Mouse (Mus musculus): ENCODE data around the gene Kcmf1. TPM values are rescaled to one million over a fixed set of nuclear protein-coding genes. Genes with fewer than 3 reads are reported as not detected.
"Not testable (repeated sequence)": the region's sequence is repeated elsewhere in the genome, so short reads cannot be mapped to it uniquely, and the experiment has no call there.

Kcmf1 gene
- total RNA-seq, 2 experiments from 2014 or later = 178 to 199 TPM

DNA sequence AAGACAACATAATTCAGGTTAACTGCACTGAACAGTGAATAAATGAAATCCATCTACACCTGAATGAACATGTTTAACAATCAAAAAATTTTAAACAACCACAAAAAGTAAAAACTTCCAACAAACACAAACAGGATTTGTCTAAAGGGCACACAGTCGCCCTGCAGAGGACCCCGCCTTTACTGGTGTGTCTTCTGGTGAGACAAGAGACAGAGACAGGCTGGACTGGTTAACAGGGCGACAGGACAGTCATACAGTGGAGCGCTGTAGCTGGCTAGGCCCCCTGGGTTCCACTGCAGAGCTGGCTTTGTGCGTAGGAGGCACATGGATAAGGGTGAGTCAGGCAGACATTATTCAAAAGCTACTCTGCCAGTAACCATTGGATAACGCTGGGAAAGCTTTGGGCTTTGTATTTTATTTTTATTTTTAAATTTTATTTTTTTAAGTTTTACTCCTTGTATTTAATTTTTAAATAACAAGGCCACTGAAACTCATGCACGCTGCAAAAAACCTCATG is 57.7 kb downstream of the Kcmf1 start:
- no peak for DNase-seq (ENCODE audit: low spot score)

DNA sequence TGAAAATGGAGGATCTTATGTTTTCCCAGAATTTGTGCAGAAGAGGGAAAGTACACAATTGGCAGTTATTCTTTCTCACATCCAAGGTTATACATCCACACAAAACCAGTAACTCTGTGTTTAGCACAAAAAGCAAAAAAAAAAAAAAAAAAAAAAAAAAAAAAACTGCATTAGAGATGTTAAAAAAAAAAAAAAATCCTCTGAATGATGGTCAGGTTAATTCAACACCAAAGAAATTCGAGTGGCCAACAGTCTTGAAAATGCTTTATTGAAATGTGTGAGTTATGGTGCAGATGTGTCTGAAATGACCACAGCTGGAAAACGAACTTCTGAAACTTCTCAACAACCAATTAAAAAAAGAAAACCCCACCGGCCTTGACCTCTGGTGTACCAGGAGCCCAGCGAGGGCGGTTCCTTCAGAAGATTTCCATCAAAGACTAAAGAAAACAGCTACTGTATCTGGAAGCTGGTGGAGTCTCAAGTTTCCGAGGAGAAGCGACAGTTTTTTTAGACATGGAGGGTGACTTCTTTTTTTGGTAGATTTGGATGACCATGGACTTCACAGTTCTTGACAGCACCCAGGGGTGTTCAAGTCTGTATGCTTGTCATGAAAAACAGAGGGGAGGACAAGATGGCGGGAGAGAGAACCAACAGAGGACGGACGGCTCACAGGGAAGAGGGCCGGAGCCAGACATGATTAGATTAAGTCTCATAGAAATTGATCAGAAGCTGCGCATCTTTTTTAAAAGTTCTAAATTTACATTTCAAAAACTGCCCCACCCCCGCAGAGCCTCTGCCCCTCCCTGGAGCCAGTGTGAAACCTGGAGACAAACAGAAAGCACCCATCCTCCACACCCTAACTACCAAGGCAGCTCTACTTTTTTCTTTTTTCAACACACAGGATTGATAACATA is 58.7 kb downstream of the Kcmf1 start:
- DNase-seq (ENCODE audit: low spot score) = no peak

DNA sequence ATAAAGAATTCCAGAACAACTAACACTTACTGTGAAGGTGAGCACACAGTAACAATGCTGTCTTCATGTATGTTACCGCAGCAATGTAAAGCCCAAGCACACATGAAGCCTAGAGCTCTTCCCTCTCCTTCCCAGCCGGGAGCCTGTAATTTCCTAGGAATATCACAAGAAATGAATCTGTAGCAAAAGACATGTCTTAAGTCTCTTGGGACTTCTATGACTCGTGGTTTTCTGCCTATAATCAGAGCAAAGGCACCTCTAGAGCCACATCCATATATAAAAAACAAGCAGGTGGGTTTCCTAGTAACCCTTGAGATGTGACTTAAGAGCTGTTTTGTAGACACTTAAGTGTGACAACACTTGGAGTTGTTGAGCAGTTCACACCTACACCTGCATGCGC is 62.0 kb downstream of the Kcmf1 start:
- DNase-seq (ENCODE audit: low spot score) = no peak

DNA sequence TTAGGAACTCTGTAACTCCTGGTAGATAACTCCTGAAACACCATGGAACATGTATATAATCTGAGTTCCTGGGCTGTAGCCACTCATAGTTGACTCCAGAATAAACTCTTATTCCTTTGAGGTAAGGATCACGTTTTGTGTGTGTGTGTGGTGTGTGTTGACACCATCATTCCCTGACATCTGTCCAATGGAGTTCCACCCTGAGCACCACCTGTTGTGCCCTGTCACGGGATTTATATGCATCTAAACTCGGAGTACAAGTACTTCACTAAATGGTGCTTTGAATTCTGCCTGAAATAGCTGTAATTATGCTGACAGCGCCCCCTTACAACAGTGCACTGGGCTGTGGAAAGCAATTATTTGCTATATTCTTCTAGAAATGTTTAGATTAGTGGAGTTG is 65.3 kb downstream of the Kcmf1 start:
- DNase-seq (ENCODE audit: low spot score) = no peak

DNA sequence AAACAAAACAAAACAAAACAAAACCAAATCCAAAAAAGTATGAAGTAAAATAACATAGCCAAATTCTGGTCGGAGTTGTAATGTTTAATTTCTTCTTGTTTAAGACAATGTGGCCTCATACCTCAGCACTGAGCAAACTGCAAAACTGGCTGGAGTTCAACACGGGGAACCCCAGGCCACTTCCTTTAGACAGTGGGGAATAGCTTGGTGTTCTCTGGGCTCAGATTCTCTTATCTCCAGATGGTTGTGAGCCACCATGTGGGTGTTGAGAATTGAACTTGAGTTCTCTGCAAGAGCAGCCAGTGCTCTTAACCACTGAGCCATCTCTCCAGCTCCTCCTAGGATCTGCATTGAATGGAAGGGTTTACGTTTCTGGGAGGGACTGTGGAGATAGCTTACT is 67.9 kb downstream of the Kcmf1 start:
- no peak for DNase-seq (ENCODE audit: low spot score)

DNA sequence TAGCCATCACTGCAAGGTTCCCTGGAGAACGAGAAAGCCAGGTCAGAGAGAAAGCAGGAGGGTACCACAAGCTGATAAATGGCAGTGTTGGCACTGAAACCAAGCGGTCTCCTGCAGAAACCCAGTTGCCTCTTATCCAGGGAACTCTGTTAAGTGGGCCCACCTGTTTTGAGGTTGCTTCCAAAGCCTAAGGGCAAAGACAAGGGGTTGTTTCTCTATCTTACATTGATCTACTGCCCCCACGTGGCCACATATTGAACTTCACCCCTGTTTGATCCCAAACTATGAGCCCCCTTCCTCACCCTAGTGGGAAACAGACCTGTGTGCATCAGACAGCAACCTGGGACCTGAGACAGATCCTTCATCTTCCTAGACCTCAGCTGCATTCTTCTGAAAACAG is 68.5 kb downstream of the Kcmf1 start:
- peak; percentile 55 for DNase-seq (ENCODE audit: low spot score)

DNA sequence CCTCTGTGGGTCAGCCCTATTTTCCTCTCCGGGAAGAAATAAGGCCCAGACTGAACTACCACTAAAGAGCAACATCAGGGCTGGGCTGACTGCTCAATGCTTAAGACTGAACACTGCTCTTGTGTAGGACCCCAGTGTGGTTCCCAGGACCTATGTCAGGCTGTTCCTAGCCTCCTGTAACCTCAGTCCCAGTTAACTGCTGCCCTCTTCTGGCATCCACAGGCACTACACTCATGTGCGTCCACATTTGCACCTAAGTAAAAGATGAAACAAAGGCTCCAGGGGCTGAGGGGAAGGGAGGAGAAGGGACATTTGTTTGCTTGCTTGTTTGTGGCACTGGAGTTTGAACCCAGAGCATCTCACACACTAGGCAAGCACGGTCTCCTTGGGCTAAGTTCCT is 70.9 kb downstream of the Kcmf1 start:
- DNase-seq (ENCODE audit: low spot score) = no peak

DNA sequence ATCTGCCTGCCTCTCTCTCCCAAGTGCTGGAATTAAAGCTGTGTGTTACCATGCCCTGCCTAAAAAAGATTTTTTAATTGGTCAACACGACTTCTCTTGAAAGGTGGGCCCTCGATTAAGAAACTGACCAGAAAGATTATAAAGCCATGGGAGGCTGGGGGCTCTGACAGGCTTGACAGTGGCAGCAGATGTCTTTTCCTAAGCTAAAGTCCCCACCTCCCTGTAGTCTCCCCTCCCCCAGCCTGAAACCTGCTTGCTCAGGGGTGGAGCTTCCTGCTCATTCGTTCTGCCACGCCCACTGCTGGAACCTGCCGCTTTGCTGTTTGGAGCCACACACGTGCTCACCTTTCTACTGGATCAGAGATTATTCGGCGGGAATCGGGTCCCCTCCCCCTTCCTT is 71.7 kb downstream of the Kcmf1 start:
- DNase-seq (ENCODE audit: low spot score) = not testable (repeated sequence)

DNA sequence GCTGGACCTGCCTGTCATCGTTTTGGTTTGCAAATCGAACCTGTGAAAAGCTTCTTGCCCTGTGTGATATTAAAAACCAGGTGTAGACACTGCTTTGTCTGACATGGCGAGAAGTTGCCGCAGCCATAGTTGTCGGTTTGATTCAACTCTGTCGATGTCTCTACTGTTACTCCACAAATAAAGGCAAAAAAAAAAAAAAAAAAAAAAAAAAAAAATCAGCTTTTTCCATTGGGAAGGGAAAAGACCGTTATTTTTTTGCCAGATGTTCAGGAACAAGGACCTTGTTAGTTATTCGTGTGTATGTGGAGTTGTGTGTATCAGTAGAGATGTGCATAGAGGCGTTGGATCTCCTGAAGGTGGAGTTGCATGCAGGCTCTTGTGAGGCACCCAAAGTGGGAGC is 74.0 kb downstream of the Kcmf1 start:
- DNase-seq (ENCODE audit: low spot score) = no peak

DNA sequence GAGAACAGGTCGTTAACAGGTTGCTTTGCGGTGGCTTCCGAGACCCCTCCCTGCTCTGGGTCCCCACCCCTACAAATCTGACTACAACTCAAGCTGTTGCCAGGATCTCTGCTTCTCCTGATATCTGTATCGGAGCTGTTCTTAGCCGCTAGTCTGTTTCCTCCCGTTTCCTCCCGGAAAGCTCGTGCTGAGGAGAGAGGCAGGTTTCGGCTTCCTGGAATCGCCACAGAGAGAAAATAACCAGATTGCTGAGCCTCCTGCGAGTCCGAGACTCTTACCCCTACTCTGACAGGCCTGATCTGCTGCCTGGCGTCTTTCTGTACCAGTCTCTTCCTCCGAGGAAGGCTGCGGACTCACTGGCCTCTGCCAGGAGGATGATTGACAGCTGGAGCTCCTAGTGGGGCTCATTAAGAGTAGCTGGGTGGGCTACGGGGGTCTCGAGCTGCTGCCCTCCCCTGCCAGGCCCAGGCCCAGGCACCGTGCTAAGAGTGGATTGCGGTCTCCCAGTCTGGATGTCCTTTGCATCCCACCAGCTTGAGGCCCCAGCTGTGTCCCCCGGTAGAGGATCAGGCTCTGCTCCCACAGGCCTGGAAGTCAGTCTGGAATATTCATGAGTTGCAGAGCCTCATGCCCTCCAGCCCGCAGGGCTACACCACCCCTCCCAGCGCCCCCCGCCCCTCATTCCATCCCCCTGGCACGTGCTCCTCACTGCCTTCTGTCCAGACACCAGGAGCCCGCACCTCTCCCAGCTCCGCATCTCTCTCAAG is 74.6 kb downstream of the Kcmf1 start:
- DNase-seq (ENCODE audit: low spot score) = no peak

DNA sequence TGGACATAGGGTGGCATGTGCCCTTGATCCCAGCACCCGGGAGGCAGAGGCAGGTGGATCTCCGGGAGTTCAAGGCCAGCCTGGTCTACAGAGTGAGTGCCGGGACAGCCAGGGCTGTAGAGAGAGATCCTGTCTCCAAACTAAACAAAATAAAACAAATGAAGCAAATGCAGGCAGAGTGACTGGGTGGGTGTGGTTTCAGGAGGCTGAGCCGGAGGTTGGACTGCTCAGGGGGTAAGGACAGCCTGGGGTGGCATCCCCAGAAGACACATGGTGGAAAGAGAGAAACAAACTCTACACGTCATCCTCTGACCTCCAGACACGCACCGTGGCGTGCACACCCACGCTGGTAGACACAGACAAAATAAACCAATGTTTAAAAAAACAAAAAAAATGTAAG is 86.3 kb downstream of the Kcmf1 start:
- DNase-seq (ENCODE audit: low spot score) = no peak

DNA sequence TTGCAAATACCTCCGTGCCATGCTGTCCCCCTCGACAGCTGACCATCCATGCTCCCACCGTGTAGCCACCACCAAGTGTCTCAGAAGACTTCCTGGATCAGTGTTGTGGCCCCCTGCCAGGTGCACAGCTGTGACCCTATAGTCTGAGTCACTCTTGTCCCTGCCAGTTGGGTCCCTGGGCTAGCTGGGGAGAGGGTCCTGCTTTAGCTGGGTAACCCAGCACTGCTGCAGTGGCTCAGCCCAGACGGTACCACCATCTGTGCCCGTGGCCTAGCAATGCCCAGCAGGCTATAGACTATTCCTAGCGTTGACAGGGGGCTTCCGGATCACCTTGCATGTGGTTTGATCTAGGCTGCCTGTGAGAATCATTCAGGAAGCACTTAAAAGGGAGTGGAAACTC is 89.5 kb downstream of the Kcmf1 start:
- no peak for DNase-seq (ENCODE audit: low spot score)

DNA sequence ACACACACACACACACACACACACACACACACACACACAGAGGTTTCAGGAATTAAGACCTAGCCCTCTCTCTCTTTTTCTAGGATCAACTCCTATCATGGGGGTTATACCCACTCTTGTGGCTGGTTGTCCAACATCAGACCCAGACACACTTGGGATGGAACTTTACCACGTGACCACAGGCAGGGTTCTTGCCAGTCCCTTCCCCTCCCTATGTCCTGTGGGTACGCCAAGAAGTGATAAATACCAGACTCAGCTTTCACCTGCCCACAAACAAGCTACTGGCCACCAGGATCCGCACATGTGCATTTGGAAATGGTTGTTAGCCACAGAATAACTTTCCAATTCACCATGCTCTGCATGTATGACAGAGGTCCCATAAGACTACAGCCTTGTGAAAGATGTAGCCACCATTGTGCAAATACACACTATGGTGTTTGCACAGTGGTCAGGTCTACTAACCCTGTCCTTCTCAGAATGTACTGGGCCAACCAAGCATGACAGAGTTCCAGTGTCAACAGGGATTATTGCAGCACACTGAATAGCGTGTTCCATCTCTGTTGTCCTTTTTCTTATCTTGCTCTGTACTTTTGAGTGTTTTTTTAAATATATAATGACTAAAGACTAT is 90.1 kb downstream of the Kcmf1 start:
- DNase-seq (ENCODE audit: low spot score) = no peak

DNA sequence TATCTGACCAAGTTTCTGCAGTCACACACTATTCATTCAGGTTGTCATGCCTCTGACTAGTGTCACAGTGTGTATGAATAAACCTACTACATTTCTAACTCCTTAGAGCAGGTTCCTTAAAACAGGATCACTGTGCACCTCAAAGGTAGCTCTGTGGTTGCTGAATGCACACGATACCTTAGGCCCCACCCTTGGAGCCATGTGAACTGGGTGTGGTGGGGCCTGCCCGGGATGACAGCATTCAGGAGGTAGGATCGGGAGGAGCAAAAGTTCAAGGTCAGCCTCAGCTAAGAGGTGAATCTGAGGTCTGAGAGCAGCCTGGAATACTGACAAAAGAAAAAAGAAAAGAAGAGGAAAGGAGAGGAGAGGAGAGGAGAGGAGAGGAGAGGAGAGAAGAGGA is 91.4 kb downstream of the Kcmf1 start:
- no peak for DNase-seq (ENCODE audit: low spot score)

DNA sequence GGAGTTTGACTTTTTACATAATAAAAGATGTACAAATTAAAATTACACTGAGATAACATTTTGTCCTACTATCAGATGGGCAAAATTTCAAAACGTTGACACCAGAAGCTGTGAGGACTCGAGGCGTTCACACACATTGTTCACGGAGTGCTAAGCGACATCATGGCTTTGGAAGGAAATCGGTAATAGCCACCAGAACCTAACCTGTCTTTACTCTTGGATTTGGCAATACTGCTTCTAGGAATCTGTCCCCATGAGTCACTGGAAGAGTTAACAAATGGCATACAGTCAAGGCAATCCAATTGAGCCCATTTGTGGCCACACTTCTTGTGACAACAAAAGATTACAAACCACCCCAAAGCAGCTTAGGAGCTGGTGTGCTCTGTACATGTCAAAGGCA is 96.1 kb downstream of the Kcmf1 start:
- no peak for DNase-seq (ENCODE audit: low spot score)

DNA sequence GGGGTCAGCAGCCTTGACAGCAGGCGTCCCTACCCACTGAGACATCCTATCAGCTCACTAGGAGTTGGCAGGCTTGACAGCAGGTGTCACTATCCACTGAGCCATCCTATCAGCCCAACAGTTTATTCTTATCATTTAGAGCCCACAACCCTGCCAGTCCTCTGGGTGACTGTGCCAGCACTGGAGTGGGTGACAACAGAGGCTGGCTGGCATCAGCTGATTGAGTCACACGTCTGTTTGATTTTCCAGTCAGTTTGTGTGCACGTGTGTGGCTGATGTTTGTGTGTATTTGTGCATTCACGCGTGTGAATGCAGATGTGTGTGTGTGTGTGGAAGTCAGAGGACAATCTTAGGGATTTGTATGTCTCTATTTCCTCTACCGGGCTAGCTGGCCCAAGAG is 97.7 kb downstream of the Kcmf1 start:
- DNase-seq (ENCODE audit: low spot score) = no peak

DNA sequence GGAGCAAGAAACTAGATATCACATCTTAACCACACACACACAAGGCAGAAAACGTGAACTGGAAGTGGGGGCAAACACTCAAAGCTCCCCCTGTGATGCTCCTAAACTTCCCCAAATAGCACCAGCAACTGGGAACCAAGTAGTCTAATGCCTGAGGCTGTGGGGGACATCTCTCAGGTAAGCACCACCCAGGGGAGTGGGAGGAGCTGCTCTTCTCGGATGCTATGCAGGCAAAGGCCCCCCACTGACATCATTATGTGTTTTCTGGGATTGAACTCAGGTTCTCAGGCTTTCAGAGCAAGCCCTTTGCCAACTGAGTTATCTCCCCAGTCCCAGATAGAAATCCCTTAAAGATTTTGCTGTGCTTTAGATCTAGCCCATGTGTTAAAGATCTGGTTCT is 99.1 kb downstream of the Kcmf1 start:
- no peak for DNase-seq (ENCODE audit: low spot score)

DNA sequence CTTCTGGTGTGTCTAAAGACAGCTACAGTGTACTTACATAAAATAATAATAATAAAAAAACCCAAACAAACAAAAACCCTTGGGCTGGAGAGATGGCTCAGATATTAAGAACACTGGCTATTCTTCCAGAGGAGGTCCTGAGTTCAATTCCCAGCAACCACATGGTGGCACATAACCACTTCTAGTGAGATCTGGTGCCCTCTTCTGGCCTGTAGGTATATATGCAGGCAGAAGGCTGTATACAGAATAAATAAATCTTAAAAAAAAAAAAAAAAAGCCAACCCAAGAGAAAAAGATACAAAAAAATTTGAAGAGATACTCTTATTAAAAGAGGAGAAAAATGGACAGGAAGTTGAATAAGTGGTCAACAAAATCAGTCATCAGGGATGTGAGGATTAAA is 102.0 kb downstream of the Kcmf1 start:
- DNase-seq (ENCODE audit: low spot score) = no peak

DNA sequence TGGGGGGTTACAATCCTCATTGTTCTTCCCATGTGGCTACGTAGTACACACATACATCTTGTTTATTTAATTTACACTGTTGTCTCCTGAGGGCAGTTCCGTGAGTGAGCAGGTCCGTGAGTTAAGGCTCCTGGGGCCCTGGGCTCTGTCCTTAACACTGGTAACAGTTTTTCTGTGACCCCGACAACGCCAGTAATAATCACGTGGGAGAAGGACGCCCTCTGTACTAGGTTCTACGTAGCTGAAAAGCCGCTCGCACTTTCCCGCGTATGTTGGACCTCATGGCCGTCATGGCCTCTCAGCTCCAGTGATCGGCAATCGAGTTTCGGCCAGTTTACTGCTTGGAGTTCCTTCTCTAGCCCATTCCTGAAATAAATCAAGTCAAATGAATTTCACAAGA is 104.3 kb downstream of the Kcmf1 start:
- DNase-seq (ENCODE audit: low spot score) = no peak

DNA sequence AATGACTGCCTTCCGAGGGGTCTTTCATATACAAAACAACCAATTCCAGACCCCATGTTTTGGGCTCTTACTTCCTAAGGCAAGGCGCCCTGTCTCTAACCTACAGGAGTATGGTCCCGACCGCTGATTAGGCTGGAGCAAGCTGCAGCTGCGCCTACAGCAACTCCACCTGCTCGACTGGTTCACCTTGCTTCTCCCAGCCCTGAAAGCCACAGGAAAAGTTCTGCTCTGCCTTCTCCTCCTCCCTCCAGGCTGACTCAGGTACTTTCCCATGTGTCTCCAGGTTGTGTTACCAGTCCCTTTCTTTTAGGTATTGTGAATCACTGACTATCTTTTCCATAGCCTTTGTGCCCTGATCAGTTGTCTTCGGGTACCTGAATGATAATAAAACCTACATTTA is 104.9 kb downstream of the Kcmf1 start:
- no peak for DNase-seq (ENCODE audit: low spot score)

DNA sequence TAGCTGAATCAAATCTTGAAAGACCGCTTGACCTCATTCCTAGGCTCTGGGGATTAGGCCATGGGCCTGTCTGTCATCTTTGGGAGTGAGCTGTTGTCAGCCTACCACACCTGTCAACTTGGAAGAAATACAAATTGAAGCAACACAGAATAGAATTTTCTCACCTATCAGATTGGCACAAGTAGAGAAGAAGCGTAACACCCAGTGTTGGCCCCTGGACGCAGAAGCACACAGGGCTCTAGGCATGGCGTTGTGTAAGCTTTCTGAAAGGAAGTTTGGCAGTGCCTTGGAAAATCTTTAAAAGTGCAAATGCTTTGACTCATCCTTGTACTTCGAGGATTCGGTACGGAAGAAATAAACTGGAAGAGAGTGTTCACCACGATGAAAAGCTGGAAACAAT is 107.1 kb downstream of the Kcmf1 start:
- no peak for DNase-seq (ENCODE audit: low spot score)
